Mouse (Mus musculus) frontal cortex, adult 2 months (tissue): ENCODE results near the gene Lmntd2. TPM values are rescaled to one million over a fixed set of nuclear protein-coding genes. Genes with fewer than 3 reads are reported as not detected.
A peak's percentile ranks its signal among the peaks of the same experiment; 100 is the strongest.

Experiments used
- DNase-seq, 2 experiments: peaks; one replicate each; pipeline ENCODE4 v3.0.0; 2022; ENCODE audit warnings: low spot score in 1 of 2; ENCODE audit errors: extremely low spot score in 1 of 2
- polyA plus RNA-seq: library from polyadenylated mRNA; depleted of rRNA; stranded (reverse); fragments of >200 nt; gene quantifications from 2 replicates; pipeline ENCODE4 v1.2.3, GENCODE M21; 2012; rRNA removed

Gene Lmntd2
- polyA plus RNA-seq, 1 experiment = 0.20 TPM

- no peak for DNase-seq
These were observed 21.8 kb downstream of the Lmntd2 start for GRCm38 (mm10) chr7:141191796-141192685.

- DNase-seq = no peak
These were observed 22.8 kb downstream of the Lmntd2 start for GRCm38 (mm10) chr7:141191036-141191435.

- DNase-seq = no peak
These were observed 23.7 kb downstream of the Lmntd2 start for GRCm38 (mm10) chr7:141190220-141190619.

GRCm38 (mm10) chr7:141188733-141189132, 25.1 kb downstream of the Lmntd2 start:
- no peak for DNase-seq

GRCm38 (mm10) chr7:141188194-141188593, 25.7 kb downstream of the Lmntd2 start:
- no peak for DNase-seq

- peak; percentile 76 to 96 for DNase-seq
These were observed 37.7 kb downstream of the Lmntd2 start for GRCm38 (mm10) chr7:141176173-141176572.

GRCm38 (mm10) chr7:141175068-141175467, 38.8 kb downstream of the Lmntd2 start:
- DNase-seq = no peak

- no peak for DNase-seq
These were observed 40.5 kb downstream of the Lmntd2 start for GRCm38 (mm10) chr7:141173323-141173850.

- peak; percentile 88 to 96 for DNase-seq
These were observed 41.5 kb downstream of the Lmntd2 start, which contains the start of gene Rnh1 for GRCm38 (mm10) chr7:141172116-141173006. Rnh1 (minus strand) TSS chr7:141172857.

- no peak for DNase-seq
These were observed 44.0 kb downstream of the Lmntd2 start for GRCm38 (mm10) chr7:141169866-141170265.

- no peak for DNase-seq
These were observed 44.6 kb downstream of the Lmntd2 start for GRCm38 (mm10) chr7:141169300-141169699.

- peak; percentile 53 to 66 for DNase-seq
These were observed 45.3 kb downstream of the Lmntd2 start for GRCm38 (mm10) chr7:141168518-141168953.

GRCm38 (mm10) chr7:141167901-141168517, 45.9 kb downstream of the Lmntd2 start:
- peak in 1 of 2 experiments; percentile 27 for DNase-seq

- peak in 1 of 2 experiments; percentile 34 for DNase-seq
These were observed 49.0 kb downstream of the Lmntd2 start for GRCm38 (mm10) chr7:141164850-141165249.

GRCm38 (mm10) chr7:141164397-141164796, 49.5 kb downstream of the Lmntd2 start:
- no peak for DNase-seq

Other genes starting within 250 kb of the Lmntd2 start
- gene Ifitm1, start 246.9 kb downstream of the Lmntd2 start, polyA plus RNA-seq = 28.8 and 33.2 TPM in 2 replicates
- gene Ifitm3, start 203.3 kb downstream of the Lmntd2 start, polyA plus RNA-seq = 72.6 and 82.1 TPM in 2 replicates
- 0.86 and 1.0 TPM in 2 replicates for gene Ifitm6, start 196.2 kb downstream of the Lmntd2 start, polyA plus RNA-seq
- gene Gm17387, start 184.9 kb downstream of the Lmntd2 start, polyA plus RNA-seq = not detected in 2 replicates
- gene B4galnt4, start 153.0 kb downstream of the Lmntd2 start, polyA plus RNA-seq = 99.1 and 103 TPM in 2 replicates
- gene Pkp3, start 135.9 kb downstream of the Lmntd2 start, polyA plus RNA-seq = 0.11 and 0.22 TPM in 2 replicates
- 3.7 and 4.0 TPM in 2 replicates for gene Sigirr, start 113.5 kb downstream of the Lmntd2 start, polyA plus RNA-seq
- gene Ano9, start 96.3 kb downstream of the Lmntd2 start, polyA plus RNA-seq = 0.08 and 0.10 TPM in 2 replicates
- gene Ptdss2, start 91.7 kb downstream of the Lmntd2 start, polyA plus RNA-seq = 52.1 and 62.4 TPM in 2 replicates
- gene Rnh1, start 41.2 kb downstream of the Lmntd2 start, polyA plus RNA-seq = 34.5 and 36.4 TPM in 2 replicates
- gene Hras, start 20.1 kb downstream of the Lmntd2 start, polyA plus RNA-seq = 243 and 245 TPM in 2 replicates
- 4.8 and 5.5 TPM in 2 replicates for gene Lrrc56, start 19.9 kb downstream of the Lmntd2 start, polyA plus RNA-seq
- gene Rassf7, start 1.8 kb upstream of the Lmntd2 start, polyA plus RNA-seq = 1.8 and 2.3 TPM in 2 replicates
- gene Phrf1, start 14.7 kb upstream of the Lmntd2 start, polyA plus RNA-seq = 31.0 and 35.1 TPM in 2 replicates
- 7.7 and 8.6 TPM in 2 replicates for gene Irf7, start 52.4 kb upstream of the Lmntd2 start, polyA plus RNA-seq
- not detected in 2 replicates for gene Cdhr5, start 62.7 kb upstream of the Lmntd2 start, polyA plus RNA-seq
- gene Sct, start 65.1 kb upstream of the Lmntd2 start, polyA plus RNA-seq = 12.4 and 29.9 TPM in 2 replicates
- gene Drd4, start 77.9 kb upstream of the Lmntd2 start, polyA plus RNA-seq = 0.44 and 0.48 TPM in 2 replicates
- 43.0 and 43.8 TPM in 2 replicates for gene Deaf1, start 113.6 kb upstream of the Lmntd2 start, polyA plus RNA-seq
- gene Tmem80, start 113.7 kb upstream of the Lmntd2 start, polyA plus RNA-seq = 60.4 and 64.8 TPM in 2 replicates
- gene Eps8l2, start 124.8 kb upstream of the Lmntd2 start, polyA plus RNA-seq = 4.4 and 5.5 TPM in 2 replicates
- 151 and 152 TPM in 2 replicates for gene Taldo1, start 178.1 kb upstream of the Lmntd2 start, polyA plus RNA-seq
- gene Gatd1, start 200.1 kb upstream of the Lmntd2 start, polyA plus RNA-seq = 49.9 and 55.6 TPM in 2 replicates
- 204 and 235 TPM in 2 replicates for gene Cend1, start 215.4 kb upstream of the Lmntd2 start, polyA plus RNA-seq
- 227 and 251 TPM in 2 replicates for gene Slc25a22, start 223.8 kb upstream of the Lmntd2 start, polyA plus RNA-seq
- 3.3 and 3.5 TPM in 2 replicates for gene Pidd1, start 229.9 kb upstream of the Lmntd2 start, polyA plus RNA-seq
- gene Rplp2, start 233.3 kb upstream of the Lmntd2 start, polyA plus RNA-seq = 556 and 592 TPM in 2 replicates
- 27.5 and 29.8 TPM in 2 replicates for gene Pnpla2, start 241.1 kb upstream of the Lmntd2 start, polyA plus RNA-seq
- gene Cracr2b, start 247.0 kb upstream of the Lmntd2 start, polyA plus RNA-seq = 5.1 and 8.7 TPM in 2 replicates